Mouse (Mus musculus) heart, postnatal 0 days (tissue): ENCODE measurements around the gene Dnajc6.

Experiments
- CTCF ChIP-seq: IDR thresholded peaks from 2 replicates; pipeline ENCODE4 v1.5.1; 2016; ENCODE audit warnings: antibody characterized with exemption, control low read depth, low read depth
- EP300 ChIP-seq: IDR thresholded peaks from 2 replicates; pipeline ENCODE4 v1.6.1; 2016; ENCODE audit warnings: antibody characterized with exemption, low read depth

GRCm38 (mm10) chr4:101563607-101564006 lies 67.2 kb downstream of the Dnajc6 start:
- TF ChIP-seq CTCF: no peak
- no peak for TF ChIP-seq EP300
